Mouse (Mus musculus) spleen, postnatal 10 days (tissue): ENCODE data around the gene Zfp324.

Experiments
- DNase-seq, 2 experiments: peaks; one replicate each; pipeline ENCODE4 v3.0.0; 2021 to 2022; ENCODE audit warnings: low spot score in 2 of 2

The Zfp324 gene

DNA sequence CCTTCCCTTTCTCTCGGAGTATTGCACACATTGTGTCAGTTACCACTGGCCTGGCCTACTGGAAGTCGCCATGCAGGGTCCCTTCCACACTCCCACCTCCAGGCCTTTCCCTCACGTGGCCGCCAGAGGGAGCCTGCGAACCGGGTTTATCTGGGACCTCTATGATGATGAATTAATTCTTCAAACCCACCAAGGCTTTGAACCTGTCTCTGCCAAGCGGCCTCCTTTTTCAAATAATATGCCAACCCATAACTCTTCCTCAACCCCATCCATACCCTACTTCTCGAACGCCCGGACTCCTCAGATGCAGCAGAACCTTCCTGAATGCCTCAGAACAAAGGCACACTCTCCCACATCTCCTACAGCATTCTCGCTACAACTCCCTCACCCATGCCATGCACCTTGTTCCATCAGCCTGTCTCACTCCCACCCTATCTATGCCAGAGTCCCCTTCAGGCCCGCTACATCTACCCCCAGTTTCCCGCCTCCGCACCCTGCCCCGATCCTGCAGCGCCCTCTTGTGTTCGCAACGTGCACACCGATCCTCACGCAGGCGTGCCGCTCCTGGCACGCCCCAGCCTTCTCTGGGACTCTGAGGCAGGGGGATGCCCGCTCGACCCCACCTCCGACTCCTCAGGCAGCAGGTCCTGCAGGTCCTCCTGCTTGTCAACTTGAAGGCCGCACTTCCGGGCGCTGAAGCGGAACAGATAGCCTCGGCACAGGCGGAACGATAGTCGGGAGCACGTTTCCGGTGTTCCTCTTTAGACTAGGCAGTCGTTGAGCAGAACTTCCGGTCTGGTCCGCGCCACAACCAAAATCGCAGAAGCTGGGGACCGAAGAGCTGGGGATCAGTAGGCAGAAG is 43.7 kb downstream of the Zfp324 start:
- DNase-seq = peak; percentile 94 to 96

DNA sequence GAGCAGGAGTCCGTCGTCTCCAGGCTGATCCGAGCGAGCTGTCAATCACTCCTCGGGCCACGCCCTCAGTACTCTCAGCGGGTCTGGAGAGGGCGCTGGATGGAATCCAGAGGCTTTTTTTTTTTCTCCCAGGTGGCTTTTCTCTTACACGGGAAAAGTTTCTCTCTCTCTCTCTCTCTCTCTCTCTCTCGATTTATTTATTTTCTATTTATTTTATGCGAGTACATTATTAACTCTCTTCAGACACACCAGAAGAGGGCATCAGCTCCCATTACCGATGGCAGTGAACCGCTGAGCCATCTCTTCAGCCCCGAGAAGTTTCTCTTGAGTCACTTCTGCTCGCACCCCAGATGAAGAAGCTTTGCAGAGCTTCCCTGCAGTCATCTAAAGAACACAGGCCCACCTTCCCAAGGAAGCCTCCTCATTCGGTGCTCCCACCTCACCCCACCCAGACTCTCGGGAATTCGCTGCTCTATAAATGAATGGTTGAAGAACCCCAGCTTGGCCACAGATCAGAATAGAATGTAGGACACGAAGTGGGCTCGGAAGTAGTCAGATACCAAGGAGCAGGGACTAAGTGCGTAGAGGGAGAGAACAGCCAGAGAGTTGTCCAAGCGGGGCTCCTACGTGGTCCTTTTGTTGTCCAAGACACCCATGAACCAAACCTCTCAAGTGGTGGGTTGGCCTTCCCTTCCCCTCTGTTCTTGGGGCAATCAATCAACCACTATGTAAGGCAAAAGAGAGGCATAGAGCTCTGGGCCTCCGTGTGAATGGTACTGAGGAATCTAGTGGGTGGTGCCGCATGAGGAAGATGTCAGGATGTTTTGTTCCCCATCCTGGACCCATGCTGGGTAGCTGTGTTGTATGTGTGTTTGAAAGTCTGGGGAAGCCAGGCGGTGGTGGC is 44.6 kb downstream of the Zfp324 start, which contains the start of gene Zbtb45:
Gene Zbtb45 (minus strand): TSS at position 30 of the 904 bp plus-strand sequence.
- peak in 1 of 2 experiments; percentile 43 for DNase-seq

DNA sequence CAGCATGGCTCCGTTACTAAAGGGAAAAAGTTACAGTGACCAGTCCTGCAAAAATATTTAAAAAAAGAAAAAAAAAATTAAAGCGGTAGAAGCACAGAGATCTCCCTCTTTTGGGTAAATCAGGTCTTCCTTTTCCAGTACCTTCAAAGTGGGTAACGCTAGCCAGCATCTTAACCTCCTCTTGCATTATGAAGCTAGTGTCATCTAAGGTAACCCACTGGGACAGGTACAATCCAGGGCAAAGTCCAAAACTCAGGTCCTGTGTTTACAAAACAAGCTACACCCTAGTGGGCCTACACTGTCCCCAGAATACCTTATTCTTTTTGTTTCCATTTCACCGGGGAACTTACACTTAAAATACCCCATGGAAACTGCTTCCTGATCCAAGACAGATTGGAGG is 48.0 kb downstream of the Zfp324 start:
- no peak for DNase-seq

DNA sequence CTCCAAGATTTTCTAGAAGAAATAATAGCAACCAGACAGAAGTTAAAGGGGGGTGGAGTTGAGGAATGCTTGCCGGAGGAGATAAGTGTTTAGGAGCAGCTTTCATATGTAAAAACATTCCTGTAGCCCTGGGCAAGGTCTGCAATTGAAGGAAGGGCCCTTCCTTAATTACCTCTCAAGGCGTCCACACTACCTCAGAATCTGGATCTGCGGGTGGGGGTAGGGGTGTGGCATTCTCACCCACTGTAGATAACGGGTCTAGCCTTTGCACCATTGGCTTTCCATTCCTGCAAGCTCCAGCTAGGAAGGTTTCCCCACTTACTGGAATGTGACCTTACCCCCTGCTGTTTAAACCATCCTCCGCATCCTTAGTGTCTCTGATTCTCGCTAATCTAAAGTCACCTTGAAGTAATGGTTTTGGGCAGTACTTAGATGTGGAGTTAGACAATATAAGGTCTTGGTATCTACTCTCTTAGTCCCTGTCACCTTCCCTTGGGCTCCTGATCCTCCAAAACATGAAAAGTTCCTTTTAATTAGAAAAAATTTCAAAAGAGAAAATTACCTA is 48.7 kb downstream of the Zfp324 start:
- no peak for DNase-seq

DNA sequence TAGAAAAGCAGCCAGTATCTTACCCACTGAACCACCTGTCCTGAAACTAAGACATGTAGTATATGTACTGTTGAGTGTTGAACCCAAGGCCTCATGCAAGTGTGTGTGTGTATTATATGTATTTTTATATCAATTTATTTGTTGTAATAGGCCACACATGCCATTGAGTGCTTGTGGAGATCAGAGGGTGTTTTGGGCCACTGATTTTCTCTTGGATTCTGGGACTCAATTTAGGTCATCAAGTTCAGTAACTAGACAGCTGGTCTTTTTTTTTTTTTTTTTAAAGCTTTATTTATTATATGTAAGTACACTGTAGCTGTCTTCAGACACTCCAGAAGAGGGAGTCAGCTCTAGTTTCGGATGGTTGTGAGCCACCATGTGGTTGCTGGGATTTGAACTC is 49.6 kb downstream of the Zfp324 start:
- DNase-seq = no peak

DNA sequence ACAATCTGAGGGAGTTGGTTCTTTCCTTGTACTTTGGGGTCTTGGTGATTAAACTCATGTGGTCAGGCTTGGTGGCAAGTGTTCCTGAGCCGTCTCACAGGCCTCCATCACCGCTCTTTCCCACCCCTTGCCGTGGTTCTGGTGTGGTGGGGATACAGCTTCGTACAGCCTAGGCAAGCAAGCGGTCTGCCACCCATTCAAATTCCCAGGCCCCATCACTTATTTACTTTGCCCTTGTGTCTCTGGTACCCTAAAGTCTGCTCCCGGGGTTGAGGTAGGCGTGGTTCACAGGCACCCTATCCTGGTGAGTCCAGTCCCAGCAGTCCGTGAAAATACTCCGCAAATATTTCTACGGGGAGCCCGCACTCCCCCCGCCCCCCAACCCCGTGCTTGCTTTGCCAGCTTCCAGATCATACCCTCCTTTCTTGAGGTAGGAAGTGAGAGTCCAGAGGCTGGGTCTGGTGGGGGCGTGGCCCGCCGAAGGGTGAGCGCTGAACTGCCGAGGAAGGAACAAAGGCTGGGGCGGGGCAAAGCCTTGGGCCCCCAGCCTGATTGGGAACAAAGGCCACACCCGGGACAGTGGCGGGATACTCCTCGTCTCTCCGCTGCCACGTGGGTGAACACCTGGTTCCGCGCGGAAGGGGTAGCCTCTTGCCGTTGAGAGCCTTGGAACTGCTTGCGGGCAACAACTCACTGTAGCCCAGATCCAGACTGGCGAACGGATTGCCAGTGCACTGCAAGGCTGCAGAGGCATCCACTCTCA is 57.3 kb downstream of the Zfp324 start:
- peak; percentile 59 to 73 for DNase-seq
